Mouse (Mus musculus) heart, adult 2 months (tissue): Measurements from ENCODE around the gene Ostf1.

ENCODE experiments used
- CTCF ChIP-seq: fragments of 200-600 bp; IDR thresholded peaks from 2 replicates; pipeline ENCODE4 v1.8.1; 2022; ENCODE audit warnings: antibody characterized with exemption, mild to moderate bottlenecking, moderate library complexity
- EP300 ChIP-seq: fragments of 200-500 bp; IDR thresholded peaks from 2 replicates; pipeline ENCODE4 v1.6.1; 2011; ENCODE audit warnings: low read depth, low read length, control low read depth; ENCODE audit not compliant: insufficient read depth
- POLR2A ChIP-seq: fragments of 200-500 bp; IDR thresholded peaks from 2 replicates; pipeline ENCODE4 v1.6.1; 2011; ENCODE audit warnings: mild to moderate bottlenecking, low read depth, low read length, control low read depth; ENCODE audit not compliant: insufficient read depth

DNA sequence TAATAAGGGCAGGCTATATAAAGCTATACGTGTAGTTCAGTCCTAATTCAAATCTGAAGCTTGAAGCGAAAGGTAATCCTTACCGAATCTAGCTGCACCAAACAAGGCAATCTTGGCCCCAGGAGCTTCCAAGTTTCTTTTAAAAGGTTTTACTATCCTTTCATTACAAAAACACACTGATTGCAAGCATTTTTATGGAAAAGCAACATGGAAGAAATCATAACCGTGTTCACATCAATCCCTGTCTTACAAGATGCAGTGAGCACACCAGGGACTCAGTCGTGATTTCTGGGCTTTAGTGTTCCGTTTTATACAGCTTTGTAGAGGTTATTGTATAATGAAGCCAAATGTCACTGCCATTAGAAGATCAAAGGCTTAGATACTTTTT is 16.9 kb upstream of the Ostf1 start:
- TF ChIP-seq POLR2A = no peak
- TF ChIP-seq CTCF = no peak
- TF ChIP-seq EP300 = no peak
